Comparison of ENCODE assay signal across 13 mouse cellular contexts in the genomic region with DNA sequence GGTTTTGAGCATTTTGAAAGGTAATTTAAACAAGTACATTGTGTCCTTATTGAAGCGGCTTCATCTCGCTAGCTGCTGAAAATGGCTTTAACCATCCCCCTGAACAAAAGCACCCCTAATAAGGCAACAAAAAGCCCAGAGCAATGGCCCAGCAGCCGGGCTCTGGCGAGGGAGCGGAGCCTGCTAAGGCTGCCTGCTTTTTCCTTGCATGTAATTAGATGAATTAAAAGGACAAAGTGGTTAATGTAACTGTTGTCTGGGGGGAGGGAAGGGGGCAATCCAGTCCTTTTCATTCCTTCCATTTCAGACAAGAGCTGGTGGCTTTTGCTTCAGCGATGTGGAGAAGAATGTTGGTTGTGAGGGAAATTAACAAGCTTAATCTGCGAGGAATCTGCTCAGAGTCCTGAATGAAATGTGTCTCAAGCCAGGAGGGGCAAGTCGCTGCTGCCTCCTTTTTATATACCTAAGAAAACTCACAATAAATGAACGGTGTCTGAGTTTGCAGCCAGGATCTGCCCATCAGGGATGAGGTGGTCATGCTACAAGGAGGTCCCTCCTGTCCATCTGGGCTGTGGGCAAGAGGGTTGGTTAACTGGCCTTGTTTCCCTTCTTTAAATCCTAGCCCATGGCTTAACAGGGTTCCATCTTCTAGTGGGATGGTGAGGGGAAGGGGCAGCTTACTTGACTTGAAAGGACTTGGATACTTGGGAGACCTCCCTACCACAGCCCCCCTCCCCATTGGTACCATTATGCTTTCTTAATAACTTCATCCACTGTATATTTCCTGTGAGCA.
DNase-seq lines count a peak whose midpoint lies in the region; ATAC-seq lines count a peak whose summit lies in the region.
"Had no signal": no experiment of that assay in that cellular context is flagged by ENCODE, and none has a peak within 500 bp of the region (broad histone marks: within the 10 kb centered on the region; RNA-seq: fewer than 3 reads in every experiment).

No protein-coding gene starts in this region.

- H3K27me3 ChIP-seq in forebrain, embryonic 11.5 days (ENCODE audit: control insufficient read depth, insufficient read depth, low read length): peaks cover 73% of the 10 kb centered on the region
- H3K27me3 ChIP-seq in hindbrain, embryonic 10.5 days (ENCODE audit: insufficient read depth, poor library complexity, severe bottlenecking): peaks cover 60% of the 10 kb centered on the region
- H3K27me3 ChIP-seq in neural tube, embryonic 15.5 days (replicated peaks): 0 out of 2 replicates have a peak, but pooled peaks cover 5% of the 10 kb centered on the region

- H3K4me3 ChIP-seq in forebrain, embryonic 11.5 days (ENCODE audit: low read depth, low read length): no peak overlapping the region
- H3K4me3 ChIP-seq in hindbrain, embryonic 10.5 days: no peak overlapping the region; the same call in 1 of the 2 replicates
- H3K4me3 ChIP-seq in neural tube, embryonic 15.5 days (replicated peaks): no peak overlapping the region
- H3K4me3 ChIP-seq: heart, adult 2 months had no signal

- 4% methylated on average over 9 of the region's 9 CpGs for WGBS in forebrain, embryonic 11.5 days
- WGBS in hindbrain, embryonic 10.5 days: 16% methylated on average over 9 of the region's 9 CpGs
- WGBS in neural tube, embryonic 15.5 days: 7% methylated on average over 9 of the region's 9 CpGs

- peak; percentile 72 for ATAC-seq in forebrain, embryonic 11.5 days (replicated peaks; ENCODE audit: low FRiP score)
- ATAC-seq in neural tube, embryonic 15.5 days (ENCODE audit: low FRiP score): no peak

- H3K9ac ChIP-seq in forebrain, embryonic 11.5 days (ENCODE audit: low read length): no peak overlapping the region
- no peak overlapping the region for H3K9ac ChIP-seq in neural tube, embryonic 15.5 days (replicated peaks)
- H3K9ac ChIP-seq: liver, embryonic 14.5 days had no signal

- peaks cover 6% of the 10 kb centered on the region; the same call in 1 of the 2 replicates for H3K4me1 ChIP-seq in forebrain, embryonic 11.5 days (replicated peaks; ENCODE audit: control insufficient read depth, insufficient read depth, low read length)
- H3K4me1 ChIP-seq in hindbrain, embryonic 10.5 days (replicated peaks): peaks cover 20% of the 10 kb centered on the region
- H3K4me1 ChIP-seq in neural tube, embryonic 15.5 days: peaks cover 12% of the 10 kb centered on the region; the same call in 1 of the 2 replicates

- H3K36me3 ChIP-seq in forebrain, embryonic 11.5 days (ENCODE audit: control insufficient read depth, insufficient read depth, low read length): no peaks in the 10 kb centered on the region
- H3K36me3 ChIP-seq in hindbrain, embryonic 10.5 days: no peaks in the 10 kb centered on the region
- no peaks in the 10 kb centered on the region for H3K36me3 ChIP-seq in neural tube, embryonic 15.5 days

- DNase-seq in forebrain, embryonic 11.5 days (ENCODE audit: low spot score): peak; percentile 80
- DNase-seq in hindbrain, embryonic 10.5 days (ENCODE audit: low spot score): peak; percentile 27
- DNase-seq in mesoderm, embryonic 11.5 days (ENCODE audit: low read depth, low spot score): peak; percentile 18
- DNase-seq in spleen, adult 12 weeks (ENCODE audit: low spot score): no peak
- DNase-seq in kidney, adult 8-10 months: no peak
- no peak for DNase-seq in layer of hippocampus, adult 9-11 months
- DNase-seq: adrenal gland, adult 8-10 months; heart, adult 2 months; kidney, postnatal 25 days; lung, postnatal 4 days; thymus, postnatal 25 days had no signal

- H3K27ac ChIP-seq in forebrain, embryonic 11.5 days (ENCODE audit: low read depth, low read length): no peak overlapping the region
- H3K27ac ChIP-seq in hindbrain, embryonic 10.5 days: no peak overlapping the region
- no peak overlapping the region for H3K27ac ChIP-seq in neural tube, embryonic 15.5 days (replicated peaks)
- H3K27ac ChIP-seq: heart, adult 2 months; liver, embryonic 14.5 days had no signal

- H3K9me3 ChIP-seq in forebrain, embryonic 11.5 days (ENCODE audit: control insufficient read depth, low read length): no peaks in the 10 kb centered on the region
- H3K9me3 ChIP-seq in hindbrain, embryonic 10.5 days: no peaks in the 10 kb centered on the region
- no peaks in the 10 kb centered on the region for H3K9me3 ChIP-seq in neural tube, embryonic 15.5 days (replicated peaks)

- no peak overlapping the region for H3K4me2 ChIP-seq in forebrain, embryonic 11.5 days (ENCODE audit: low read depth, low read length, severe bottlenecking)
- H3K4me2 ChIP-seq in neural tube, embryonic 15.5 days: peak overlapping the region; percentile 11

Comparison
In these comparisons a context has a peak if more than half of its experiments do, and no peak if none do; other contexts are left out.
1. DNase-seq: peak in forebrain, embryonic 11.5 days (single experiment), hindbrain, embryonic 10.5 days (single experiment) and mesoderm, embryonic 11.5 days (single experiment); none in spleen, adult 12 weeks (single experiment), kidney, adult 8-10 months (0 of 2) and layer of hippocampus, adult 9-11 months (single experiment).